Mouse (Mus musculus) retina, postnatal 7 days (tissue): ENCODE results near the gene Rps5.
A peak's percentile ranks its signal among the peaks of the same experiment; 100 is the strongest.
"Not testable (repeated sequence)": the region's sequence is repeated elsewhere in the genome, so short reads cannot be mapped to it uniquely, and the experiment has no call there.

Experiments
- DNase-seq: peaks from one replicate; pipeline ENCODE4 v3.0.0-alpha.2; 2012; ENCODE audit warnings: low read depth, low spot score

The Rps5 gene

GRCm38 (mm10) chr7:12921705-12922465 lies at the start of gene Rps5:
Rps5 (plus strand) TSS chr7:12922290.
- peak; percentile 100 for DNase-seq

GRCm38 (mm10) chr7:12874301-12874700 lies 47.8 kb upstream of the Rps5 start:
- DNase-seq: peak; percentile 25

DNA sequence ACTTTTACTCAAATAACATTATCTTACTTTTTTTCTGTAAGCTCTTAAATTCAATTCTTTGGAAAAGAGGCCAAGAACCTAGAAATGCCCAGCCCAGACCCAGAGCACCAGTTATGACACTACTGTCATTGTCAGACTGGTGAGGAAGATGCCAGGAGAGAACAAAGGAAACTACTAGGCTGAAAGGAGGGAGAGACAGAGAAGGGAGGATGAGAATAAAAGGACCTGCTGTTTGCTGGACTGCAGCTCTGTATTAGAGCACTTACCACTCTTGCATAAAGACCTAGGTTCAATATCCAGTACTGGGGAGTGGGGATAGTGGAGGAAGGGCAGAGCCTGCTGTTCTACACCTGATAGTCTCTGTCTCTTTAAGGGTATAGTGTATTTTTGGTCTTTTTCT lies 42.1 kb upstream of the Rps5 start:
- no peak for DNase-seq

DNA sequence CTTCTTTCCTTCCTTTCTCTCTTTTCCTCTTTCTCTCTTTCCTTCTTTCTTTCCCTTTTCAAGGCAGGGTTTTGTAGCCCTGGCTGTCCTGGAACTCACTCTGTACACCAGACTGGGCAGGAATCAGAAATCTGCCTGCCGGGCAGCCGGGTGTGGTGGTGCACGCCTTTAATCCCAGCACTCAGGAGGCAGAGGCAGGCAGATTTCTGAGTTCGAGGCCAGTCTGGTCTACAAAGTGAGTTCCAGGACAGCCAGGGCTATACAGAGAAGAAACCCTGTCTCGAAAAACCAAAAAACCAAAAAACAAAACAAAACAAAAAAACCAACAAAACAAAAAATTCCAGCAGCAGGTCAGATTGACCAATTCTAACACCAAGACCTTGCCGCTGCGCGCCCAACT lies 41.6 kb upstream of the Rps5 start:
- not testable (repeated sequence) for DNase-seq

DNA sequence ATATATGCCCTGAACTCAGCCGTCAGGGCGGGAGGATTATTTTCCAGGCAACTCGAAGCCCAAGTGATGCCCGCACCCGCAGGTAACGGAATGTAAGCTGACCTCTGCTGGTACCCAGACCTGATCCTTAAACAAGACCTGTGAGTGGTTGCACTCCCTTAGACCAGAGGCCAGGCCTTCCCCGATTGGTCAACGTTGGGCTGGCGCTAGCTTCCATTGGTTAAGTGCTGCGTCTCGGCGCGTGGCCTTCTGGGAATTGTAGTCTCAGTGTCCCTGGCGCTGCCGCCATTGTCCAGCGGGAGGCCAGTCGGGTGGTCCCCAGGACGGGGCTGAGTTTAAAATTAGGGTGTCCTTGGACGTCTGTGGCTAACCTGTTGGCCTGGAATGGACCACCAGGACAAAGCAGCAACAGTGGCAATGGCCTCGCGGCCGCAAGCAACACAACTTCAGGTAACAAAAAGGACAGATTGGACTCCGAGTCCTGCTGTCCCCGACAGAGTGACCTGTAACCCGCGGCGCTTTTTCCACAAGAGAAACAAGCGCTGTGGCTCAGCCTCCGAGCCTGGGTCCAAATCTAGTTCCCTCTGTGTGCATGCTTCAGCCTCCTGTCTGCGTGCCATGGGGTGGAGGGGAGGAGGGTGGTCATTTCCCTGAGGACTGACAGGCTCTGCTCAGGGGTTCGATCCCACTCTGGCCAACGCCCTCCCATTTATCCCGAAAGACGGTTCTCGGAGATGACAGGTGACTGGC lies 41.0 kb upstream of the Rps5 start, which contains the start of gene Zfp128:
Gene Zfp128, plus strand, starts transcription at position 267 of the 750 bp plus-strand sequence.
- DNase-seq: peak; percentile 88

- no peak for DNase-seq
These were observed 35.4 kb upstream of the Rps5 start for GRCm38 (mm10) chr7:12886563-12887266.

- no peak for DNase-seq
These were observed 34.5 kb upstream of the Rps5 start for GRCm38 (mm10) chr7:12887585-12887984.

- no peak for DNase-seq
These were observed 31.2 kb upstream of the Rps5 start for GRCm38 (mm10) chr7:12890928-12891327.

DNA sequence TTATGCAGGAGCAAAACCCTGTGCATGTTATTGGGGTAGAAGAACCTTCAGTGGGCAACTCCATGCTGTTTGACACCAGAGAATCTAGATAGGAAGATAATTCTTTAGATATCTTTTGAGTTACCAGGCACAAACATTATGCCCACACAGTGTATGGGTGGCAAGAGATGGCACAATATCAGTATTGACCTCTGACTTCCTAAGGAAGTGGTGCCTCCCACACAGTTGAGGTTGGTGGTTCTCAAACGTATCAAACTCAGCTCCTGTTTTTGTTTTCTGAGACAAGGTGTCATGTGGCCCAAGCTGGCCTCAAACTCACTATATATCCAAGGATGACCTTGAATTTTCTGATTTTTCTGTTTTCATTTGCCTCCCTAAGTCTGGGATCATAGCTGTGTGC lies 30.8 kb upstream of the Rps5 start:
- DNase-seq: no peak

DNA sequence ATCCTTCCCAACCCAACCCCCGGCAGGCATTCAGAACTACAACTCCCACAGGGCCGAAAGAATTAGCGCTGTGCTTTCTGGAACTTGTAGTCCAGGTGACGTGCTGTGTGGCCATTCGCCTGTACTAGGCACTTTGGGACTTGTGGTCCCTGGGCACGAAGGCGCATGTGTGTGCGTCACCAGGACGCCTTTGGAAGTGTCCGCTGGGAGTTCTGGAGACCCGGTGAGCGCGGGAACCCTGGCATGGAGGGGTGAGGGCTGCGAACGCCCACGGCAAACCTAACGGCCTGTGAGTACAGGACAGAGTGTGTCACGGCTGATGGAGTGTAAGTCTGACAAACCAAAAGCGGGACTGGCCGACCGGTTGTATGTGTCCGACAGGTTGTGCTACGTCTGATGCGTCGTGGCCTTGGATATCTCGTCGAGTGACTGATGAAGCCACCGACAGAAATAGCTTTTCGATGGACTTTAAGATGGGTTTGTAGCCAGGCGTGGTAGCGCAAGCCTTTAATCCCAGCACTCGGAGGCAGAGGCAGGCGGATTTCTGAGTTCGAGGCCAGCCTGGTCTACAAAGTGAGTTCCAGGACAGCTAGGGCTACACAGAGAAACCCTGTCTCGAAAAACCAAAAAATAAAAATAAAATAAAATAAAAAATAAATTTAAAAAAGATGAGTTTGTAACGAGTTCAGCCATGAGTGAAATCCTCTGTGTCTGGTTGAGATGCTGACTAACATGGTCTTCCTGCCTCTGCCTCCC lies 24.3 kb upstream of the Rps5 start, which contains the start of gene Zscan22:
Gene Zscan22, plus strand, starts transcription at position 161 of the 756 bp plus-strand sequence.
- DNase-seq: peak; percentile 89

DNA sequence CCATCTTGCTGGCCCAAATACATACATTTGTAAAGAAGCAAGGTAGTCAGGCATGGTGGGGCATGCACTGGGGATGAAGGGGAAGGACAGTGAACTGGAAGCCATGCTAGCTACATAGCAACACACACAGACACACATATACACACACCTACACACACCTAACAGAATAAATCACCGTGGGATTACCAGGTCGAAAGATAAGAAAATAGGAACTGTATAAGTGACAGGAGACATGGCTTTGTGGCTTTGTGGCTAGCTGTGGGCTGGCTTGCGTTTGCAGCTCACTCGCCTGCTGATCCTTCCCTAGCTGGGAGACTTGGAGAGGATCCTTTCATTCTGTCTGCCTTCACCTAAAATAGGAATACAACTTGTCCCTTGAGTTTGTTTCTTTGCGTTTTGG lies 20.6 kb upstream of the Rps5 start:
- DNase-seq: no peak

DNA sequence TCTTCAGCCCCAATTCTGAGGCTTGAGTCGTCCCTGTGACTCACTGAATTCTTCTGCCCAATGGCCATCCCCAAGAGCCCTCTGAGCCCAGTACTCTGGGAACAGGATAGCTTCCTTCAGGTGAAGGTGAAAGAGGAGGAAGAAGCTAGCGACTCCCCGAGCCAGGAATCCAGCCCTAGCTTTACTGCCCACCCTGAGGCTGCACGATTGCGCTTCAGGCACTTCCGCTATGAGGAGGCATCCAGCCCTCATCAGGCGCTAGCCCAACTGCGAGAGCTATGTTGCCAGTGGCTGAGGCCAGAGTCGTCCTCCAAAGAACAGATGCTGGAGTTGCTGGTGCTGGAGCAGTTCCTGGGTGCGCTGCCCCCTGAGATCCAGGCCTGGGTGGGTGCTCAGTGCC lies 18.5 kb upstream of the Rps5 start:
- DNase-seq: no peak

GRCm38 (mm10) chr7:12905146-12905545 lies 16.9 kb upstream of the Rps5 start:
- no peak for DNase-seq

GRCm38 (mm10) chr7:12909498-12909962 lies 12.6 kb upstream of the Rps5 start:
- peak; percentile 54 for DNase-seq

DNA sequence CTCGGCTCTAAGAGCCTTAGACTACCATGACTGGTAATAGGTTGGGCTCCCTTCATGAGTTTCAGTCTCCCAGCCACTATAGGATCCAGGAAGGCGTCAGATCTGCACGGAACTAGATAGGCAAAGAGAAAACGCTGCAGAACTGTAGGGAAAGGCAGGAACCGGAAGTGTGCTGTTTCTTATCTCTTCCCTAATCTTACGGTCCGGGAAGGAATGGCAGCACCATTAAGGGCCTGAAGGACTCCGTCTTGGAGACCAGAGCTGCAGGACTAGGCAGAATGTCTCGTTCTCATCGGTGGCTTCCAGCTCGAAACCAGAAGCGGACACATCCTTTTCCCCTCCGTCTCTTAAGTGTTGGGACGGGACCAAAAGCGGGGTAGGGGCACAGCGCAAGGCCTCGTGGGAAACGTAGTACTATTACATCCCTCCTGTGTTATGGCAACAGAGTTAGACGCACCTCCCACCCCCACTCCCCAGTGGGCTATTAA lies 11.9 kb upstream of the Rps5 start:
- DNase-seq: peak; percentile 51

DNA sequence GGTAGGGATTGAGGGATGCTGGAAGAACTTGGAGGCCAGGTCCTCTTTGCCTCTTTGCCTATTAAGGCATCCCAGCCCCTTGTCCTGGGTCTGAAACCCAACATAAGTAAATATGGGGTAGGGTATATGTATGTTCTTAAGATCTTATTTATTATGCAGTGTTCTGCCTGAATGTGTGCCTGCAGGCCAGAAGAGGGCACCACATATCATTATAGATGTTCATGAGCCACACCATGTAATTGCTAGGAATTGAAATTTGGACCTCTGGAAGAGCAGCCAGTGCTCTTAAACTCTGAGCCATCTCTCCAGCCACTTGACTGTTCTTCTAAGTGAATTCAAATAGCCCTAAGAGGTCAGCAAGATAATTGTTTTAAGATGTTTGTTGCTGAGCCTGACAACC lies 8.5 kb upstream of the Rps5 start:
- DNase-seq: no peak

DNA sequence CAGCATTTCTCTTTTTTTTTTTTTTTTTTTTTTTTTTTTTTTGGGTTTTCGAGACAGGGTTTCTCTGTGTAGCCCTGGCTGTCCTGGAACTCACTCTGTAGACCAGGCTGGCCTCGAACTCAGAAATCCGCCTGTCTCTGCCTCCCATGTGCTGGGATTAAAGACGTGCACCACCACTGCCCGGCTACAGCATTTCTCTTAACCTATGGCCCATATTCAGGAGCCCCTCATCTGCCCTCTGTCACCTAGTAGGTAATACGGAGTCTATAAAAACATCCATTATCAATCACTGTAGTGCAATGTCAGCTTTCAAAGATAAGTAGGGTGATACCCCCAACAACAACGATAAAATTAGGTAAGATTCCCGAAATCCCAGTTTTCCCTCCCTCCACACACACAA lies 1.6 kb upstream of the Rps5 start:
- DNase-seq: not testable (repeated sequence)

- no peak for DNase-seq
These were observed 779 bp upstream of the Rps5 start for GRCm38 (mm10) chr7:12921318-12921704.

DNA sequence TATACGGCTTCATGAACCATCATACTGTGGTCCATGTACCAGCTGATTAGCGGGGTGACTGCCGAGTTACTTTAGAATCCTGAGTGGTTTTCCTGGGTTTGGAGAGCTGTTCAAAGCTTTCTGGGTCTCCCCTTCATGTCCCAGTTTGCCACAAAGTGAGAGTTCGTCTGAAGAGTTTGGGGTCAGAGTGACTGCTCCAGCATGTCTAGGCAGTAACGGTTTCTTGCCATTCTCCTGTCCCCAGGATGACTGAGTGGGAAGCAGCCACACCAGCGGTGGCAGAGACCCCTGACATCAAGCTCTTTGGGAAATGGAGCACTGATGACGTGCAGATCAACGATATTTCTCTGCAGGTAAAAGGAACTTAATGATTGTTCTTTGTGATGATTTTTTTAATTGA lies 639 bp downstream of the Rps5 start:
- no peak for DNase-seq

DNA sequence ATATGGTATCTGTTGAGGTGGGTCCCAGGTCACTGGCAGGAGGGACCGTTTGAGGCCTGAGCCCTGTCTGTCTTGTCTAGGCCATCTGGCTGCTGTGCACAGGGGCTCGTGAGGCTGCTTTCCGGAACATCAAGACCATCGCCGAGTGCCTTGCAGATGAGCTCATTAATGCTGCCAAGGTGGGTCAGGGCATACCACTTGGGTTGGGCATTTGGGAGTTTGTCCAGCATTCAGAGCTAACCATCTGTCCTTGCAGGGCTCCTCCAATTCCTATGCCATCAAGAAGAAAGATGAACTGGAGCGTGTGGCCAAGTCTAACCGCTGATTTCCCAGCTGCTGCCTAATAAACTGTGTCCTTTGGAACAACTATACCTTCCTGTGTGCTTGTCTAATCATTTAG lies 4.2 kb downstream of the Rps5 start:
- no peak for DNase-seq

DNA sequence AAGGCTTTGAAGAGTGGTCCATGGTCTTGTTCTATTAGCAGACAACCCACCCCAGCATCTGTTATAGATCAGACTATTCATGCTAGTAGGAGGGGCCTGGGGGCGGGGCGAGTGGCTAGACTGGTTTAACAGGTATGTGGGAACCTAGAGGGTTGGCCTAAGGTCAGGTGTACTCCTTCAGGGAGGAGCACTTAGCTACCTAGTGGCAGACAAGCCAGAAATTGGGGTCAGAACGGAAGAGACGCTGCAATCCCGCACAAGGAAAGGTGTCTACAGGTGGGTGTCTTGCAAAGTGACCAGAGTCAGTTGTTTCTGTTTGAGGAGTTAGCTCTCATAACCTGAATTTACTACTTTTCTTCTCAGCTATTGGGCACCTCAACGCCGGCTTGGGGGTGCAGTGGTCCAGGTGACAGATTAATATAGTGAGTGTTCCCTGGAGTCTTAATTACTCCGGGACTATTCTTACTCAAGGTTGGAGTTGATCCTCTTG lies 5.1 kb downstream of the Rps5 start, which contains the start of gene Rnf225:
Gene Rnf225, plus strand, starts transcription at position 226 of the 490 bp plus-strand sequence.
- no peak for DNase-seq
